Mouse (Mus musculus): Measurements from ENCODE around the gene Tob1. TPM values are rescaled to one million over a fixed set of nuclear protein-coding genes. Genes with fewer than 3 reads are reported as not detected.

Tob1 gene
- polyA plus RNA-seq, 1 experiment from 2014 or later, result 31.9 TPM

DNA sequence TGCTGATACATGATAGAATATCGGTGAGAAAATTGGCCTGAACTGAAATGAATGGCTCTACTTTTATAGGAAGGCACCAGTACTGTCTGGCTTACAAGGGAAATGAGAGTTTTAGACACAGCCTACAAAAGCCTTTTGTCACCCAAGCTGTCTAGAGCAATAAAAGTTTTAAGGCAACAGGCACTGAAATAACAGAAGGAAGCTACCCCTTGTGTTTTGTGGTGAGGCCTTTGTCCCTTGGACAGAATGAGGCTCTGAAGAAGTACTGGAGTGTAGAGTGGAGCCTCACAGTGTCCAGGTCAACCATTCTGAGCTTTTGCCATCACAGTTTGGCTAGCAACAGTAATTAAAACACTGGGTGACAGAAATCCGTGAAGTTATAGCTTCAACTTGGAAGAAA is 5.0 kb downstream of the Tob1 start:
- H3K4me2 ChIP-seq (replicated peaks; ENCODE audit: low read depth, low read length), result no peak overlapping the region
- peaks cover 16% of the 10 kb centered on the region for H3K4me1 ChIP-seq (ENCODE audit: insufficient read depth, low read length)
- WGBS, result 22% methylated on average over 2 of the region's 2 CpGs
- ATAC-seq (ENCODE audit: low FRiP score, low TSS enrichment), result no peak
- no peaks in the 10 kb centered on the region for H3K9me3 ChIP-seq (ENCODE audit: low read length)
- H3K4me3 ChIP-seq (ENCODE audit: low read length), result no peak overlapping the region
- no peaks in the 10 kb centered on the region for H3K27me3 ChIP-seq (ENCODE audit: insufficient read depth, low read length)
- peaks cover 11% of the 10 kb centered on the region; the same call in 1 of the 2 replicates for H3K36me3 ChIP-seq (ENCODE audit: insufficient read depth, low read length)
- H3K27ac ChIP-seq (ENCODE audit: low read length), result no peak overlapping the region
- no peak overlapping the region for H3K9ac ChIP-seq (replicated peaks; ENCODE audit: low read length)

DNA sequence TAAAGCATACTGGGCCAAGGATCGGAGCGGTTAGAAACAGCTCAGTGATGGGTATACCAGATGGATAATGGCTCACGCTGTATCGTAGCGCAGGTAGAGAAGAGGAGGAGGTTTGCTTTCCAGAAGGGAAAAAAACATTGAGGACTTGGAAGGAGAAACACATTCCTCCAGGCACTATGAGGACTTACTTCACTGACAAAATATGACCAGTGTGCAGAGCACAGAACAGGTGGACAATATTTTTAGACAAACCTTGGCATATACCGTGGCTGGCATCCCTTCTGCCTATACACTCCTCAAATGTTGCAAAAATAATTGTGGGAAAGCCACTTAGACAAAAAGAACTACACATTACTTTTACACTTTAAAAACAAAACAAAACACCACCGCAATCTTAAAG is 10.0 kb downstream of the Tob1 start:
- H3K36me3 ChIP-seq (ENCODE audit: insufficient read depth, low read length), result no peaks in the 10 kb centered on the region
- WGBS, result 94% methylated on average over 7 of the region's 7 CpGs
- peaks cover 3% of the 10 kb centered on the region; the same call in 1 of the 2 replicates for H3K4me1 ChIP-seq (ENCODE audit: insufficient read depth, low read length)
- no peak overlapping the region for H3K27ac ChIP-seq (ENCODE audit: low read length)
- H3K9ac ChIP-seq (replicated peaks; ENCODE audit: low read length), result no peak overlapping the region
- H3K27me3 ChIP-seq (ENCODE audit: insufficient read depth, low read length), result no peaks in the 10 kb centered on the region
- no peak overlapping the region for H3K4me3 ChIP-seq (ENCODE audit: low read length)
- no peak overlapping the region for H3K4me2 ChIP-seq (replicated peaks; ENCODE audit: low read depth, low read length)
- H3K9me3 ChIP-seq (ENCODE audit: low read length), result no peaks in the 10 kb centered on the region
- ATAC-seq (ENCODE audit: low FRiP score, low TSS enrichment), result no peak

DNA sequence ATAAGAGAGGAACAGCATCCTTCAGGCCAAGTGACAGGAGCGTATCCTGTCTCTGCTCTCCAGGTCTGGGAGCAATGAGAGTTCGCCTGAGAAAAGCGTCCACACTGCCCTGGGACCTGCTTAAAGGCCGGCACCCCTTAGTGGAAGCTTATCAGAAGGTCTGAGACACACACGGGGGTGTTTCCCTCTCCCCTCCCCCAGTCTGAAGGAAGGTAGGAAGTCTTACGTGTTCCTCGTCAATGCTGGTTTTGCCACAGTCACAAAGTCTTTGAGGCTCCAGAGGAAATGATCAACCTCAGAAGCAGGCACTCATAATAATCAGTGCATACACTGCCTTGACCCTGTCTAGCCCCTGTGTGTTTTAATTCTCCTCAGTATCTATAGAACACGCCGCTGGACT is 12.3 kb downstream of the Tob1 start:
- Histone ChIP-seq H3K27ac (ENCODE audit: low read length) (no peak overlapping the region), H3K4me2 (replicated peaks; ENCODE audit: low read depth, low read length) (no peak overlapping the region), H3K27me3 (ENCODE audit: insufficient read depth, low read length) (no peaks in the 10 kb centered on the region), H3K9me3 (ENCODE audit: low read length) (no peaks in the 10 kb centered on the region), H3K4me1 (ENCODE audit: insufficient read depth, low read length) (peaks cover 3% of the 10 kb centered on the region; the same call in 1 of the 2 replicates), H3K9ac (replicated peaks; ENCODE audit: low read length) (no peak overlapping the region), H3K36me3 (ENCODE audit: insufficient read depth, low read length) (no peaks in the 10 kb centered on the region), H3K4me3 (ENCODE audit: low read length) (no peak overlapping the region)
- 79% methylated on average over 9 of the region's 9 CpGs for WGBS
- ATAC-seq (ENCODE audit: low FRiP score, low TSS enrichment), result no peak

DNA sequence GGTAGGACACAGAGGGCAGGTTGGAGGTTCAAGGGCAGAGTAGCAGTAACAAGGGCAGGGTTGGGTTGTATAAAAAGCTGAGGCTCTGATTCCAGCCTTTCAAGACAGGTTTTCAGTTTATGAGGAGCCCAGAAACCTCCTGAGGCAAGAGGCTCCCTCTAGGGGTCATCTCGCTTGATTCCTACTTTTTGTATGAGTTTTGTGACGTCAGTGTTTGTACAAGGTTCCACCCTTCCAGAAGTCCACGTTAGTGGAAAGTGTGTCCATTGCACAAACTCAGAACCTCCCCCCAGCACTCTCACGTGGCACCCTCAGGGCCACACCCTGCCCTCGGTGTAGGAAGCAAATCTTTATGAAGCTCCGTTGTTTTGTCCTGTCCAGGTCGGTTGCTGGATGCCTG is 14.7 kb downstream of the Tob1 start:
- no peaks in the 10 kb centered on the region for H3K9me3 ChIP-seq (ENCODE audit: low read length)
- 33% methylated on average over 7 of the region's 7 CpGs for WGBS
- H3K4me2 ChIP-seq (replicated peaks; ENCODE audit: low read depth, low read length), result peak overlapping the region; percentile 35; the same call in 1 of the 2 replicates
- H3K27ac ChIP-seq (ENCODE audit: low read length), result no peak overlapping the region
- peaks cover 3% of the 10 kb centered on the region; the same call in 1 of the 2 replicates for H3K4me1 ChIP-seq (ENCODE audit: insufficient read depth, low read length)
- no peak overlapping the region for H3K4me3 ChIP-seq (ENCODE audit: low read length)
- peak; percentile 65; the same call in 1 of the 2 replicates for ATAC-seq (ENCODE audit: low FRiP score, low TSS enrichment)
- H3K9ac ChIP-seq (replicated peaks; ENCODE audit: low read length), result 0 out of 2 replicates have a peak overlapping the region, but pooled peaks have one; percentile 28
- H3K36me3 ChIP-seq (ENCODE audit: insufficient read depth, low read length), result no peaks in the 10 kb centered on the region
- no peaks in the 10 kb centered on the region for H3K27me3 ChIP-seq (ENCODE audit: insufficient read depth, low read length)

DNA sequence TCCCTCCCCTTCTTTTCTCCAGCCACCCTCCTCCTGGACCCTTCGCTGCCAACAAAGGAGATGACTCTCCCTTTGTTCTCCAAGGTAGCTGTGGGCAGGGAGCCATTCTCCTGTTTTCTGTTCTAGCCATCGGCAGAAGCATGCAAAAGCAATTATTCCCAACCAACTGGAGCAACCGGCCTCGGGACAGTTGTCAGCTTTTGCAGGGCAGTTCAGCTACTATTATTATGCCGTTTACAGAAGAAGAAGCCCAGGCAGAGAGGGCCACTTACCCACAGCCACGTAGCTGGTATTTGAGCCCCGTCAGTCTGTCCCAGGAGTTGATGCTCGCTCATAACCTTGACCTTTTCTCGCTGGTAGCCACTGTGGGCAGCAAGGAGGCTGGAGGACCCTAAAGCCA is 17.2 kb downstream of the Tob1 start:
- Histone ChIP-seq H3K9me3 (ENCODE audit: low read length) (no peaks in the 10 kb centered on the region), H3K27ac (ENCODE audit: low read length) (no peak overlapping the region), H3K36me3 (ENCODE audit: insufficient read depth, low read length) (no peaks in the 10 kb centered on the region), H3K9ac (replicated peaks; ENCODE audit: low read length) (no peak overlapping the region), H3K4me1 (ENCODE audit: insufficient read depth, low read length) (peaks cover 7% of the 10 kb centered on the region; the same call in 1 of the 2 replicates), H3K4me2 (replicated peaks; ENCODE audit: low read depth, low read length) (no peak overlapping the region), H3K4me3 (ENCODE audit: low read length) (no peak overlapping the region), H3K27me3 (ENCODE audit: insufficient read depth, low read length) (no peaks in the 10 kb centered on the region)
- no peak for ATAC-seq (ENCODE audit: low FRiP score, low TSS enrichment)
- 35% methylated on average over 9 of the region's 9 CpGs for WGBS

DNA sequence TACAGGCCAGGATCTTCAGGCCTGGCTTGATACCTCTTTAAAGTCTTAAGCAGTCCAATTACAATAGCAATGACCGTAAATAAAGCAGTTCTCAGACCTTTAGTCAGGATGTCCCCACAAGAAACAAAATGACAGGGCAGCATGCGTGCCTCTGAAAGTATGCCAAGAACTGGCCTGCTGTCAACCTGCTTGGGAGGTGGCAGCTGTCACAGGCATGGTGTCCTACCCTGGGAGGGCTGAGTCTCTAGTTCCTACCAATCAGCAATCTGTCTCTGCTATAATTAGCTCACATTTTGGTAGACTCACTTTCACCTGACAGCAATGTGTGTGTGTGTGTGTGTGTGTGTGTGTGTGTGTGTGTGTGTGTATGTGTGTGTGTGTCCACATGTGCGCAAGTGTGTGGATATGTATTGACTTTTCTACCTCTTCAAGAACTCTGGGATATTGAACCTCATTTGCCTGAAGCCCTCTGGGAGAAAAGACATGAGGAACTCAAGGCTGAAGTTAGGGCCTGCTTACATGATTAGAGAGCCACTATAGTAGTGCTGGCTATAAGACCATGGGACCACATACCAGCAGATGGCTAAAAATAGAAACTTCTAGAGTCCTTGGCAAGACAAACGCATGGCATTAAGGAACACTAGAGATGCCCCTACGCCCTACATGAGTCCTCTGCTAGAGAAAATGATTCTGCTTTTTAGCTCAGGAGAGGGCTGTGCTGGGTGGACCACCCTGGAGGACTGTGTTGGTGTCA is 18.1 kb downstream of the Tob1 start:
- Histone ChIP-seq H3K27ac (ENCODE audit: low read length) (no peak overlapping the region), H3K4me3 (ENCODE audit: low read length) (no peak overlapping the region), H3K27me3 (ENCODE audit: insufficient read depth, low read length) (no peaks in the 10 kb centered on the region), H3K9me3 (ENCODE audit: low read length) (no peaks in the 10 kb centered on the region), H3K9ac (replicated peaks; ENCODE audit: low read length) (no peak overlapping the region), H3K4me1 (ENCODE audit: insufficient read depth, low read length) (peaks cover 7% of the 10 kb centered on the region; the same call in 1 of the 2 replicates), H3K36me3 (ENCODE audit: insufficient read depth, low read length) (no peaks in the 10 kb centered on the region), H3K4me2 (replicated peaks; ENCODE audit: low read depth, low read length) (no peak overlapping the region)
- WGBS, result 84% methylated on average over 5 of the region's 5 CpGs
- ATAC-seq (ENCODE audit: low FRiP score, low TSS enrichment), result no peak

DNA sequence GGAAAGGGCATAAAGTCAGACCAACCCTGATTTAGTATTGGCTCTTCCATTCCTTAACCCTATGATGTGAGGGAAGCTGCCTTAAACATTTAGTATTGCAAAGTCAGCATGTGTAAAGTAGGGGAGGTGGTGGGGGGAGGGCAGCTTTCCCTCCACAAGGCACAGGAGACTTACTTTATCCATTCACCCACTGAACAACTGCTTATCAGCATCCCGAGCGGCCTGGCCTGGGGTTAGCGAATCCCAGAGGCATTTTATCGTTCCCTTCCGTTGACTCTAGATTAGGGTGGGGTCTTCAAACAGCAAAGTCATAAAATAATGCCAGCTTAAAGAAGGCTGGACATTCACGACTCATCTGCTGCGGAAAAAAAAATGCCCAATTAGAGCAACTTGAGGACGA is 19.0 kb downstream of the Tob1 start:
- Histone ChIP-seq H3K4me3 (ENCODE audit: low read length) (no peak overlapping the region), H3K4me2 (replicated peaks; ENCODE audit: low read depth, low read length) (no peak overlapping the region), H3K4me1 (ENCODE audit: insufficient read depth, low read length) (peaks cover 7% of the 10 kb centered on the region; the same call in 1 of the 2 replicates), H3K27me3 (ENCODE audit: insufficient read depth, low read length) (no peaks in the 10 kb centered on the region), H3K27ac (ENCODE audit: low read length) (no peak overlapping the region), H3K9ac (replicated peaks; ENCODE audit: low read length) (no peak overlapping the region), H3K36me3 (ENCODE audit: insufficient read depth, low read length) (no peaks in the 10 kb centered on the region), H3K9me3 (ENCODE audit: low read length) (no peaks in the 10 kb centered on the region)
- ATAC-seq (ENCODE audit: low FRiP score, low TSS enrichment), result no peak
- 72% methylated on average over 8 of the region's 8 CpGs for WGBS

DNA sequence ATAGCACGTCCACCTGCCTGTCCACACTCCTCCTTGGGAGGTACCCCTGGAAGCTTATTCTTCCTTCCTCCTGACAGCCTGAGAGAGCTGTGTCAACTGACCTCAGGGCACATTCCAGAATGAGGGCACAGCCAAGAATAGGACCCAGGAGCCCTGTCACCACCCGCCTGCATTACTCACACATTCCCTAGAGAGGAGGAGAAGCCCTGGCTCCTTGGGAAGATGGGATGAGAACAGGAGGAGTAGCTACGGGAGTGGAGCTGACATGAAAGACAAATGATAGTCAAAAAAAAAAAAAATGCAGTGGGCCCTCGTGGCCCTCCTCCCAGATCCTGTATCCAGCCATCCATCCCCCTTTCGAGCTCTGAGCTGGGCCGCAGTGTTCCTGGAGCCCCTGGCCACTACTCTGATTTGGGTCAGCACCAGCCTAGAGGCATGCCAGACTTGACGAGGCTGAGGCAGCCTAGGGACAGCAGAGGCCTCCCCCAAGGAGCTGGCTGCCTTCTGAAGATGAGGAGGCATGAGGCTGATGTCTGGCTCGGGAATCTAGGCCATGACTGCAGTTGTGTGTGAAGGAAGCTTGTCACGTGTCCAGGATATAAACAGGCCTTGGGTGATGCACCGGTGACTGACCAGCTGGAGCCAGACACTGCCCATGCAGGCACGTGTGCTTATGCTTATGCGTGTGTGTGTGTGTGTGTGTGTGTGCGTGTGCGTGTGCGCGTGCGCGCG is 20.7 kb downstream of the Tob1 start:
- no peak overlapping the region for H3K27ac ChIP-seq (ENCODE audit: low read length)
- peak; percentile 20; the same call in 1 of the 2 replicates for ATAC-seq (ENCODE audit: low FRiP score, low TSS enrichment)
- H3K4me3 ChIP-seq (ENCODE audit: low read length), result no peak overlapping the region
- WGBS, result 63% methylated on average over 19 of the region's 19 CpGs
- no peaks in the 10 kb centered on the region for H3K36me3 ChIP-seq (ENCODE audit: insufficient read depth, low read length)
- H3K9ac ChIP-seq (replicated peaks; ENCODE audit: low read length), result no peak overlapping the region
- no peaks in the 10 kb centered on the region for H3K9me3 ChIP-seq (ENCODE audit: low read length)
- H3K4me2 ChIP-seq (replicated peaks; ENCODE audit: low read depth, low read length), result no peak overlapping the region
- no peaks in the 10 kb centered on the region for H3K27me3 ChIP-seq (ENCODE audit: insufficient read depth, low read length)
- H3K4me1 ChIP-seq (ENCODE audit: insufficient read depth, low read length), result 0 out of 2 replicates have a peak, but pooled peaks cover 3% of the 10 kb centered on the region

DNA sequence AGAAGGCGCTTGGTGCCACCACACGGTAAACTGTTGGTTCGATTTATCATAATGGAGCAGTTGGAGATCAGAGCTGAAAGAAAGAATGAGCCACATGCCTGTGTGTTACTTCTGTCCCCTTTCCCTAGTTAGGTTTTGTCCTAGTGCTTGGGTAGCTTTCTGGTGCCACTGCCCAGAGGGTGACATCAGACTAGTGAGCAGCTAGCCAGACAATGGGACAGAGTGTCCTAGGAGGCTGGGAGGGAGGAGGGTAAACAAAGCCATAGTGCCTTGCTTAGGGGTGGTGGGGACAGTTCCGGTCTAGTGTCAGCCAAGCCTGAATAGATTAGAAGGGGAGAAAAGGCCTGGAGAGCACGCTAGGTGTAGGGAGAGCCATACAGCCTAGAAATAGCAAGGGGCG is 22.2 kb downstream of the Tob1 start:
- Histone ChIP-seq H3K4me3 (ENCODE audit: low read length) (no peak overlapping the region), H3K27ac (ENCODE audit: low read length) (no peak overlapping the region), H3K4me2 (replicated peaks; ENCODE audit: low read depth, low read length) (no peak overlapping the region), H3K36me3 (ENCODE audit: insufficient read depth, low read length) (no peaks in the 10 kb centered on the region), H3K9me3 (ENCODE audit: low read length) (no peaks in the 10 kb centered on the region), H3K4me1 (ENCODE audit: insufficient read depth, low read length) (0 out of 2 replicates have a peak, but pooled peaks cover 3% of the 10 kb centered on the region), H3K9ac (replicated peaks; ENCODE audit: low read length) (no peak overlapping the region), H3K27me3 (ENCODE audit: insufficient read depth, low read length) (no peaks in the 10 kb centered on the region)
- no peak for ATAC-seq (ENCODE audit: low FRiP score, low TSS enrichment)
- WGBS, result 80% methylated on average over 6 of the region's 6 CpGs

DNA sequence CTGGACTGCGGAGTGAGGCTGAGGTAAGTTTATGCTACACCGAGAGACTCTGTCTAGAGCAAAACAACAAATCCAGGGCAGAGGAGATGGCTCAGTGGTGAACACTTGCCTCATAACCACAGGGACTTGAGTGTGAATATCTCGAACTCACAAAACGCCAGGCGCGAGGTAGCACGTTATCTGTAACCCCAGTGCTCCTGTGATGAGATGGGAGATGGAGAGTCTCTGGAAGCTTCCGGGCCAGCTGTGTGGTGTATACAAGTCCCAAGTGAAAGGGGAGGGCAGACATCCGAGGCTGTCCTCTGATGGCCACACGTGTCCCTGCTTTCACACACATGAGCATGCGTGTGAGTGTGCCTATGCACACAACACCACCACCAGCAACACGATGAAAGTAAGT is 23.1 kb downstream of the Tob1 start:
- H3K4me1 ChIP-seq (ENCODE audit: insufficient read depth, low read length), result 0 out of 2 replicates have a peak, but pooled peaks cover 3% of the 10 kb centered on the region
- no peak overlapping the region for H3K4me2 ChIP-seq (replicated peaks; ENCODE audit: low read depth, low read length)
- no peak overlapping the region for H3K4me3 ChIP-seq (ENCODE audit: low read length)
- no peaks in the 10 kb centered on the region for H3K27me3 ChIP-seq (ENCODE audit: insufficient read depth, low read length)
- H3K9ac ChIP-seq (replicated peaks; ENCODE audit: low read length), result no peak overlapping the region
- no peak overlapping the region for H3K27ac ChIP-seq (ENCODE audit: low read length)
- H3K9me3 ChIP-seq (ENCODE audit: low read length), result no peaks in the 10 kb centered on the region
- ATAC-seq (ENCODE audit: low FRiP score, low TSS enrichment), result no peak
- H3K36me3 ChIP-seq (ENCODE audit: insufficient read depth, low read length), result no peaks in the 10 kb centered on the region
- 90% methylated on average over 12 of the region's 12 CpGs for WGBS
